In genomic region chr10:96200932-96201641, GRCm38 (mm10) we compare ENCODE assay signal across 9 mouse cellular contexts.
DNase-seq lines count a peak whose midpoint lies in the region; ATAC-seq and TF ChIP-seq lines count a peak whose summit lies in the region.
"Had no signal": no experiment of that assay in that cellular context is flagged by ENCODE, and none has a peak within 500 bp of the region (broad histone marks: within the 10 kb centered on the region; RNA-seq: fewer than 3 reads in every experiment).

No protein-coding gene starts in this region.

- intact Hi-C loops in heart, postnatal 10 days (cut with DNase I), result no loop called here

- ATAC-seq in megakaryocyte, adult 5-6 weeks (ENCODE audit: poor library complexity, severe bottlenecking), result peak; percentile 85

- H3K4me3 ChIP-seq in layer of hippocampus, adult 2 months, result peak overlapping the region; percentile 15; the same call in 1 of the 2 replicates
- H3K4me3 ChIP-seq: neural tube, embryonic 12.5 days had no signal

- no peak for TF ChIP-seq CTCF in layer of hippocampus, adult 2 months (conservative IDR thresholded peaks at IDR 0.05)

- DNase-seq in layer of hippocampus, adult 2 months (ENCODE audit: low spot score in 2 of 2), result no peak
- no peak for DNase-seq in layer of hippocampus, adult 8-10 months (ENCODE audit: low spot score in 2 of 2)
- peak; percentile 18 to 36 for DNase-seq in heart, postnatal 10 days
- peak; percentile 55 for DNase-seq in thymus, postnatal 25 days
- DNase-seq in ovary, adult 18-20 months (ENCODE audit: low spot score), result no peak
- no peak for DNase-seq in adrenal gland, postnatal 36 days
- no peak for DNase-seq in layer of hippocampus, postnatal 25 days (ENCODE audit: extremely low spot score in 1 of 2, low spot score in 1 of 2)

- no peak overlapping the region for H3K27ac ChIP-seq in layer of hippocampus, adult 2 months
- H3K27ac ChIP-seq: neural tube, embryonic 12.5 days had no signal

Comparison
In these comparisons a context has a peak if more than half of its experiments do, and no peak if none do; other contexts are left out.
1. DNase-seq: peak in heart, postnatal 10 days (2 of 2) and thymus, postnatal 25 days (single experiment); none in layer of hippocampus, adult 2 months (0 of 2), layer of hippocampus, adult 8-10 months (0 of 2), ovary, adult 18-20 months (single experiment), adrenal gland, postnatal 36 days (0 of 2) and layer of hippocampus, postnatal 25 days (0 of 2).